Mouse (Mus musculus) cortical plate, adult 2 months (tissue): ENCODE results near the gene Eif3b.

Experiments used
- CTCF ChIP-seq: fragments of 200-500 bp; IDR thresholded peaks from 2 replicates; pipeline ENCODE4 v1.5.1; 2011; ENCODE audit warnings: mild to moderate bottlenecking, control low read depth, low read length; ENCODE audit not compliant: insufficient read depth; ENCODE audit errors: extremely low read depth
- POLR2A ChIP-seq: fragments of 200-500 bp; IDR thresholded peaks from 2 replicates; pipeline ENCODE4 v1.6.1; 2011; ENCODE audit warnings: mild to moderate bottlenecking, low read length, control low read depth; ENCODE audit not compliant: insufficient read depth; ENCODE audit errors: extremely low read depth

GRCm38 (mm10) chr5:140441406-140441805 lies 22.3 kb downstream of the Eif3b start:
- TF ChIP-seq POLR2A (no peak), CTCF (no peak)
